Mouse (Mus musculus) brain, adult 2 months (tissue): ENCODE measurements at regions not wholly inside any gene's neighbourhood (a gene's known extent, or its start where the extent isn't known, plus 50 kb on each side); places are given as distances from the start of the nearest gene placed in this dataset.

Experiments
- DNase-seq: peaks from one replicate; pipeline ENCODE4 v3.0.0; 2011; ENCODE audit warnings: low read depth, low spot score

DNA sequence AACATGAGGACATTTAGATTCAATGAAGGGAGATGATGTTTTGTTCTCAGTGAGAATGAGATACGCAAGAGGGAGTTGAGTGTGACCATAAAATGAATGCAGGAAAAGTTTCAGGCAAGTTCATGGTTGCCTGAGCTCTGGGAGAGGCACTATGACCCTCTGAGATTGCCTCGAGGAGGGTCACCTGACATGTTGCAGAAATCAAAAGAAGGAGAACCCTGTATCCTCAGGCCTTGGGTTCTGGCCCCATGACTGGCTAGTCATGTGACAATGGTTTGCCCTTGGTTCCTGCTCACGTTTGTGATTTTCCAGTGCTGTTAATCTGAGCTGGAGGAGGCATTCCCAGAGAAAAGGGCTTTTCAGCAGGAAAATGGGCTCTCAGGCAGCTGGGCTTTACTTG lies 98.9 kb downstream of the Mab21l3 start:
- no peak for DNase-seq

DNA sequence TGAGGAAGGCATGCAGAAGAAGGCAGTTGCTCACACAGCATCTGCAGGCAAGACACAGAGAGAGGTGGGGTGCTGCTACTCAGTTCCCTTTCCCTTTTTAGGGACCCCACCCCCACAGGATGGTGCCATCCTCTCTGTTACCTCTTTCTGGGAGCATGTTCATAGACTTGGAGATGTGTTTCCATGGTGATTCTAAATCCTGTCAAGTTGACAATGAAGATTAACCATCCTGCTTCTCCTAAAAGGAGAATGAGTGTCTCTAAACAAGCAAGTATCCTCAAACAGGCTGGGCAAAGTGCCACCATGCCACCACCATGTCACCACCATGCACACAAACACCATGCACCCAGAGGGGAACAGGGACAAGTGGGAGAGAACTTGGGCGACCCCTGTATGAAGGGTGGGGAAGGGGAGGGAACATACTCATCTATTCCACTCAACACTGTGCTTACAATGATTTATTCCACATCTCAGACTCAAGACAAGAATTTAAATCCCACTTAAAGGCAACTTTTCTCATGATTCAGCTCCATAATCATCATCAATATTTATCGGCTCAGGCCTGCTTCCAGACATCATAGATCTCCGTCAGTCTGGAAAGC lies 99.6 kb downstream of the Mab21l3 start:
- DNase-seq, result peak; percentile 73

DNA sequence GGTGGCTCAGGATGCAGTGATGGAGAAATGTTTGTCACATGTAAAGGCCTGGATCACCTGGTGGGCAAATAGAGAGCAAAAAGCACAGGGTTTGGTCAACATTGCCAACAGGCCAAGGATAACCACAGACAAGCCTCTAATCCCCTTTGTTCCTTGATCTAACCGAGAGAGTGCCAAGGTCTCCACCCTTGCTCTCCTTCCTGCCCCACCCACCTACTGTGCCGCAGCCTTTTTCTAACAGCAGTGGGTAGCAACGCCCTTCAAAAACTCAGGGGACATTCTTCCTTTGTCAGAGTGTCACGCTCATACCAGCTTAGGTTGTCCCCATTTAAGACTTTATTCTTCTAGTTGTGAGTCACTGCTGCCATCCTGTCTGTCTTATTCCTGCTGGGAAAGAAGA lies 100.6 kb downstream of the Mab21l3 start:
- no peak for DNase-seq

DNA sequence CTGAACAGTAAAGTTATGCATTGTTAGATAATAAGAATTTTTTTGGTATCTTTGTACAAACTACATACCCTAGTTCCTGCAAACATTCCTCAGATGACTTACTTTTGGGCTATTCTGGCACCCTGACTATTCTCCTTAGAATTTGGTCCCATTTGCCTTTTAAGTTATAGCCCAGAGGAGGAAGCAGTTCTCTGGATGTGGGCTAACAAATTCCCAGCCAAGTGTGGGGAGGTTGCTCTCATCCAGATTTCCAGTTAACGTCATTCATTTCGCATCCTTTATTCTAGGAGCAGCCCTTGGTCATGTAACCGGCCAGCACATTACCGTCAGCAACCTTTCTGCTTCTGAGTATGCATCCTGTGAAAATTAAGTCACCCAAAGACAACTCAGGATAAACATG lies 107.9 kb downstream of the Mab21l3 start:
- DNase-seq, result peak; percentile 37

GRCm38 (mm10) chr3:101737197-101737596 lies 111.6 kb downstream of the Mab21l3 start:
- no peak for DNase-seq

DNA sequence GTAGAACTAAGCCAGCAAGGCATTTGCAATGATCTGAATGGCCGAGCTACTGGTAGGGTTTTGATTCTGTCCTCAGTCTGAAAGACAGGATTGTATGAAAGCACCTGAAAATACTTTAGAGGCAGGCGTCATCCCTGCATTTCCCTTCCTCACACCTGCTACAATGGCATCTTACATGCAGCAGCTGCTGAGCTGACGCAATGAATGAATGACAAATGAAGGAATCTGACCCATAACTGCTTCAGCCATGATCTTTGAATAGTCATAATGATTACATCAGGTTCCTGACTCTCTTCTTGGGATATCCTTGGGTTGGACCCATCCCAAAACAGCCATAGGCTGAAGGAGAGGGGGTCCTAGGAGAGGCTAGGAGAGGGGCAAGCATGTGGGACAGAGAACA lies 119.7 kb downstream of the Mab21l3 start:
- DNase-seq, result no peak

DNA sequence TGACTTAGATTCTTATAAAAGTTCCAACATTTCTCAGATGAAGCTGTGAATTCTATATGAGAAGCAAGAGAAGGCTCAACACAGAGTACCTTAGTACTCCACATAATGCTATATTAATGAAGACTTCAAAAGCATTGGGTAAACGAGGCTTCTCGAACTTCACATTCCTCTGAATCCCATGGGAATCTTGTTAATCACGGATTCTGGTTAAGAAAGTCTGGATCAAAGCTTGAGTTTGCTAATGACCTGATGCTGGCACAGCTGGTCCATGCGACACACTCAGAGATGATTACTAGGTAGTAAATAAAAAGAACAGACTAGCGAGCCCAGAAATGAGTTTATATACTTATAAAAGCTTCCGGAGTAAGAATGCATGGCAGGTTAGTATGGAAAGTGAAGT lies 118.4 kb upstream of the Atp1a1 start:
- DNase-seq, result no peak

- no peak for DNase-seq
Measured at GRCm38 (mm10) chr3:101722001-101722400, 117.5 kb upstream of the Atp1a1 start.

DNA sequence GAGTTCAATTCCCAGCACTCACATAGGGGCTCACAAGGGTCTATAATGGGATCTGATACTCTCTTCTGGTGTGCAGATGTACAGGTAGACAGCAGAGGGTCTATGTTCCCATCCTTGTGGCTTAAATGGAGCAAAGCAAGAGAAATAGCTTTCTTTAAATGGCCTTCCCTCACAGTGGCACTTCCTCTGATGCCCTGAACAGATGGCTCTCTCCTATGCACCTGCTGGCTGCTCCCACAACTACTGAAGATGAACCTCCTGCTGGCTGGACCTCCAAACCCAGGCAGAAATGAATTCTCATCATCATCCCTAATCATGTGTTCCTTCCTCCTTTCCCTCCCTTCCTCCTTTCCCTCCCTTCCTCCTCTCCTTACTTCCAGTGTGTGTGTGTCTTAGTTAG lies 110.9 kb upstream of the Atp1a1 start:
- DNase-seq, result peak; percentile 64

GRCm38 (mm10) chr3:101714810-101715209 lies 110.3 kb upstream of the Atp1a1 start:
- no peak for DNase-seq

DNA sequence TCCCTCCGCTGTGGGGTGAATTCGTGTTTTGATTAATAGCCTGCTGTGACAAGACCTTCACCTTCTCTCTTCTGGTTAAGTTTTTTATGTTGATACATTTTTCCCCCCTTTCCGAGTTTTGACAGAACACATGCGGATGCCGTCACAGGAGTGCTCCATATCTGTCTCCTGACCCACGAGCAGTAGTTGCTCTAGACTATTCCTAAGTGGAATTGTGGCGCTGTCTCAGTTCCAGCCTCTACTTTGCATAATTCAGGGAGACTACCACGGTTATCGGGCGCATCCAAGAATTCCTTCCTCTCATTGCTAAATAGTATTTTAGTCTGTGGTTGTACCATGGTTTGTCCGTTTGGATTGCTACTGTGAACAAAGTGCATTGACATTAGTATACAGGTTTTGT lies 109.2 kb upstream of the Atp1a1 start:
- no peak for DNase-seq

DNA sequence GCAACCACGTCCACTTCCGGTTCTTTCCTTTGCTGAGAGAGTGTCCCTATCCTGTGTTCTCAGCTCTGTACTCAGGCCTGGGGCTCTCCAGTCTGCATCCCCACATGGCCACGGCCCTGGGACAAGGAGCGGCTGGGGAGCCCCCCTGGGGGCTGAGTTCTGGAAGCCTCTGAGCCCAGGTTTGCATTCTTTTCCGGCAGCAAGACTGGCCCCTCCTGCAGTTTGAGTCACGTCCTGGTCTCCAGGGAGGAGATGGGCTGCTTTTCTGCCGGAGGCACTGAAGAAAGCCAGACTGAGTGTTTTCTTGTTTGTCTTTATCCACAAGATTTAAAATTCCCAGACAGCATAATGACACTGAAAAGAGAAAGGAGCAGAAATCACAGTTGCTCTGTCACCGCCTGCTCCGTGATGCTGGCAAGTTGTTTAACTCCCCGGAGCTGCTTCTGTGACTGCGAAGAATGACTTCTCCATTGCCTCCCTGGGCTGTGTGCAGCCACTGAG lies 108.7 kb upstream of the Atp1a1 start:
- peak; percentile 34 for DNase-seq

DNA sequence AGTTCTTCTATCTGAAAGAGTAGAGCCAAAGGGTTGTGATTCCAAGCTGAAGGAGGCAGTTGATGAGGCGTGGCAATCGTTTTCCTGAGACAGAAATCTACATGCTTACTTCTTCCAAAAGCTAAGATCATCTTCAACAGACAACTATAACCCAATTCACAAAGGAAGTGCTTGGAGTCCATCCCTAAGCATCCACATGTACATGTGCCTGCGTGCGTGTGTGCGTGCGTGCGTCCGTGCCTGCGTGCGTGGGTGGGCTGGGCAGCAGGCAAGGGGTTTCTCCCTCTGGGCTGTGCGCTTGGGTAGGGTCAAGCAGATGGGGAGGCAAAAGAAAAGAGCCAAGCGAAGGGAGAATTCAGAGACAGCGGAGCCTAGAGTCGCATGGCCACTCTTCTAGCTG lies 108.2 kb upstream of the Atp1a1 start:
- no peak for DNase-seq

DNA sequence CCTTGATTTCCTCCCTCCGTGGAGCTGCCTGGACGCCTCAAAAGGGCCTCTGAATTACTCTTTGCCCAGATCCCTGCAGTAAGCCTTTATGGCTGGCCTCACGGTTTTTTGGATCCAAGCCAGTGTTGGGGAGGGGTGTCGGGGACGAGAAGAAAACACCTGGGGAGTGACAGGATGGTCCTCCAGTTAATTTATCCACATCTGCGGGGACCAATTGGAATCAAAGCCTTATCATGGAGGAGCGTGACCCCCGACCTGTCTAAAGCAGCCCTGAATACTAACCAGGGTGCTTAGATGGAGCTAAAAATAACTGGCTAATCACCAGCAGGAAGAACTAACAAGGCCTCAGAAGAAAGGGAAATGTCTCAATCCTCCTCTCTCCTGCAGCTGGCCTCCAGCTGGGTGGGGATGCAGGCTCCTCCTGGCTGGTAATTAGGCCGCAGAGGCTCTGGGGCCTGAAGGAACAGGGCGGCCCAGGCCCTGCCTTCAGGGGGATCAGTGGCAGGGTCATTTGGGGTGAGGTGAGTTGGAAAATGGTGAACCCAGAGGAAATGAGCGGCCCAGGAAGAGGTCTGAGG lies 107.2 kb upstream of the Atp1a1 start:
- DNase-seq, result peak; percentile 33

DNA sequence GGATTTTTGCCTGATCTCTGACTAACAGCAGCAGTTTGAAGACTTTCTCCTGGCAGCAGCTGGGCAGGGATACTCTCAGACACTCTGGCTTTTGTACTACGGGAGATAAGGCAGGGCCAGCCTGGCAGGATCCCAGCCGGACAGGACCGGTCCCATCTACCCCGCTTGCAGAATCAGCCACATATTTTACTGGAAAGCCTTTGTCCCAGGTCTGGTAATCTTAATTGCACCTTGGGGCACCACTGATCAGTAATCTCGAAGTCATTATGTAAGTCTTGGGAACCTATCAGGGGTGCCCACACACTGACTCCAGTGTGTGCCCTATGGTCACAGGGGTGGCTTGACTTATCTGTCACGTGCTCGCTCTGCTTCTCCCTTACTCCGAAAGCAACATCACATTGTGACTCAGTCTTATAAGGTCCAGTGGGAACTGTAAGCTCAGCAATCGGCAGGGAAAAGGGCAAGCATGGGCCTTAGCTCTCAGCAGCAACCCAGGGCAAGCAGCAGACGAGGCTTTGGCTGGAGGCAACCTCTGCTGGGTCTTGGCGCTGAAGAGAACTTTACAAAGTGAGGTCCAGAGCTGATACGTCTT lies 105.0 kb upstream of the Atp1a1 start:
- no peak for DNase-seq

DNA sequence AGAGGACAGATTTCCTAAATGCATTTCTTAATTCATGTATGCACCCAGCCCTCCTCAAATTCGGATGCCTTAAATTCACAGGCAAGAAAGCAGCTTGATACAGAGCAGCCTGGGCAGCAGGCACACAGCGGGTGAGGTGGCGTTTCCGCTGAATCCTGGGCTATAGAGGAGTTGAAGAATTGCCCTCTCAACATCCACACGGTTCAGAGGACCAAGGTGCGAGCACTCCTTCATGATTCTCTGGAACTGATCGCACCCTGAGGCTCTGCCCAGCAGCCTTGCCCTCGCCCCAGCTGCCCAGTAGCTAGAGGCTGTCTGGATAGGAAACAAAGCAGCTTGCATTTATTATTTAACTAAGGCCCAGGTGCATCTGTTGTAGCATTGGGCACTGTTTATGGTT lies 104.3 kb upstream of the Atp1a1 start:
- peak; percentile 65 for DNase-seq

DNA sequence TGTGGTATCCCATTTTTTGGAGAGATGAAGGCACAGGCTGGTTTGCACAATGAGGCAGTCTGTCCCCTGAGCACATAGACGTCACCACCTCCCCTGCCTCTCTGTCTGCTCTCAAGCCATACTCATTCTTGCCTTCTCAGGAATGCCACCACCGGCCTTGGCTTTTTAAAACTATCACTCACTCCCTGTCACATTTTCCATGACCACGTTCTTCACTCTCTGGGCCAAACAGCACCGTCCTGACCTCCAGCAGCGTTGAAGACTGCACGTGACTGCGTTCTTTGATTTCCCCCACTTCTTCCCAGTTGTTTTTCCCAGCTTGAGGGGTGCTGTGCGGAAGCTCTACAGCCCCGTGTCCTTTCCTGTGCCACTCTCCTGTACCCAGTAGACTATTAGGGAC lies 100.4 kb upstream of the Atp1a1 start:
- no peak for DNase-seq

- DNase-seq, result no peak
Measured at GRCm38 (mm10) chr3:101704326-101704725, 99.8 kb upstream of the Atp1a1 start.

DNA sequence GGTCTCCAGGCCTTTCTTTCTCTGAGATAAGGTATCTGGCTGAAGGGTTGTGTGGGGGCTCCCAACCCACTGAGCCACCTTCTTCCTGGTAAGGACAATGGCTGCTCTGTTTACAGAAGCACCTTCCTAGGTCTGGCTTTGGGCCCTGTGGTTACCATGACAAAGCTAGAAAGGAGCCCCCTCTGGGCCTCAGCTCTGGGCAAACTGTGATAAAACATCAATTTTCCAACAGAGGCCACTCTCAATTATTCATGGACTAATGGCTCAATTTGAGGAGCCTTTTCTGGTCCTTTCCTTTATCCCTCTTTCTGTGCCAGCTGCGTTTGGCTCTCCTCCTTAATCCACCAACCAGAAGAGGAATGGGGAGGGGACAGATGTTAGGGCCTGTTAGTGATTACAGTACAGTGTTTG lies 97.3 kb upstream of the Atp1a1 start:
- DNase-seq, result no peak

DNA sequence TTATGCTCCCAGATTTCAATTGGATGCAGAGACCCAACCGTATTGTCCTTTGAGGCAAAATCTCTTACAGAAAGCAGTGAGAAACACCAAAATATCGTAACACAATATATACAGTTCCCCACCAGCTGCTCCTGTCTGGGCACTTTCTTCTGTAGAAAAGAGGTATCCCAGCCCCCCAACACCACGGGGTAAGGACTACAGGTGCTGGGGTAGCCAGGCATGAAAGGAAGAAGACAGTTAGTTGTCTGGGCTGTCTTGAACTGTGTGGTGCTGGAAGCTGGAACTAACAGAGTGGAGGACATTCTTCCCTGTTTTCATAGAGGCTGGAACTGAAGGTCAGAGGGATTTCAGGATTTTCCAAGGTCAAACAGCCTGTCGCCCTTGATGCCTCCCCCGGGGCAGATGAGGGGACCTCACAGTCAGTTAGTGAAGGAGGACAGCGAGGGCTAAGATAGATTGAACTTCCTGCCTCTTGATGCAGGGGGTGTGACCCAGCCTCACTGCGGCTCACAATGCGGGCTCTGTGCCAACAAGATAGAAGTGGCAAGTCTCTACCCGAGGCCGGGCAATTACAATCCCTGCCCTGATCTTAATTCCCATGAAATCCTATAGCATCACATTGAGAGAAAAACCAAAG lies 96.6 kb upstream of the Atp1a1 start:
- no peak for DNase-seq

DNA sequence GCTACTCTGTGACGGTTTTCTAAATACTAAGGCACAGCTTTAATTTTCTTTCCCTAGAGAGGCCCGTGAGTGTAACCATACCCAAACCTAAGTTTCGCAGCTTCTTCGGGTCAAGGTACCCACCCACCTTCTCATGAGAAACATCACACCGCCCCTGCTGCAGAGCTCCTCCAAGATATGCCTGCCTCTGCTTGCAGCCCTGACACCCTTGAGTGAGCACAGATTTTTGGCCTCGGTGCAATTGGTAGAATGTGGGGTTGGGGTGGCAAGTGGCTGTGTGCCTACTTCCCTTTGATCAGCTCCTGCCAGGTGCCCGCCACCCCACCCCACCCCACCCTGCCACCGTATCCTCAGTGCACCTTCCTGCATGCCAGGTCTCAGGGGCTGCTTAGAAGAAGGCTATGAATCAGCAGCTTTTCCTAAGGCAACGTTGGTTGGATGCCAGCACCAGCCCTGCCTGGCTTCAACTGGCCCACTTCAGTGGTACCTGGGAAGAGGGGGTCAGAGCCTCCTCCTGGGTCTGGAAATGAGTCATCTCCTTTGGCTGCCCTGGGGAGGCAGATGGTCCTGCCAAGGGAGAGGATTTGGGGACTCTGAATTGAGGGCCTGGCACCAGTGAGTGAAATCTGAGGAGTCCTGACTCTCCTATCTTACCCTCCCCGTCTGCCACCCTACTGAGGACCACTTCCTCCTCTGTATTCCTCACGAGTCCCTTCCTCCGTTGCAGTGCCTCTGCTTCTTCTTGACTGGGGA lies 95.6 kb upstream of the Atp1a1 start:
- DNase-seq, result peak; percentile 99

DNA sequence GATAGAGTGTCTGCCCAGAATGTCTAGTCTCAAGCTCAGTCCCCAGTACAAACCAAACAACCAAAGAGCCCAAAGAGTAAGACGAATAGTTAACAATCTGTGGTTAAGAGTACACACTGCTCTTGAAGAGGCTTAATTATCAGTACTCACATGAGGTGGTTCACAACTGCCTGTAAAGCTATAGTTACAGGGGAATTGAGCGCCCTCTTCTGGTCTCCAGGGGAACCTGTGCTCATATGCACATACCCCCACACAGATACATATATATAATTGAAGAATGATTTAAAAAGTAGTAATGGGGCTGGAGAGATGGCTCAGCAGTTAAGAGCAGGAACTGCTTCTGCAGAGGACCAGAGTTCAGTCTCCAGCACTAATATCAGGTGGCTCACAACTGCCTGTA lies 92.3 kb upstream of the Atp1a1 start:
- no peak for DNase-seq
